Mouse (Mus musculus) embryo, embryonic 10 days (tissue): ENCODE measurements at regions not wholly inside any gene's neighbourhood (a gene's known extent, or its start where the extent isn't known, plus 50 kb on each side); places are given as distances from the start of the nearest gene placed in this dataset.

Source experiments
- DNase-seq: peaks from one replicate; pipeline ENCODE4 v3.0.0-alpha.2; 2015; ENCODE audit warnings: low spot score

GRCm38 (mm10) chr3:58315236-58315635 is 99.3 kb upstream of the Tsc22d2 start:
- no peak for DNase-seq

- DNase-seq = no peak
Measured at GRCm38 (mm10) chr3:58317240-58317639, 97.3 kb upstream of the Tsc22d2 start.

GRCm38 (mm10) chr3:58318756-58319155 is 95.8 kb upstream of the Tsc22d2 start:
- DNase-seq = no peak

GRCm38 (mm10) chr3:58319463-58319862 is 95.1 kb upstream of the Tsc22d2 start:
- no peak for DNase-seq

GRCm38 (mm10) chr3:58320812-58321211 is 93.7 kb upstream of the Tsc22d2 start:
- no peak for DNase-seq

- DNase-seq = no peak
Measured at GRCm38 (mm10) chr3:58322322-58322721, 92.2 kb upstream of the Tsc22d2 start.

- DNase-seq = no peak
Measured at GRCm38 (mm10) chr3:58327721-58328120, 86.8 kb upstream of the Tsc22d2 start.

- no peak for DNase-seq
Measured at GRCm38 (mm10) chr3:58330186-58330585, 84.3 kb upstream of the Tsc22d2 start.

GRCm38 (mm10) chr3:58333997-58334396 is 80.5 kb upstream of the Tsc22d2 start:
- DNase-seq = no peak

- DNase-seq = no peak
Measured at GRCm38 (mm10) chr3:58335277-58335676, 79.2 kb upstream of the Tsc22d2 start.

- peak; percentile 11 for DNase-seq
Measured at GRCm38 (mm10) chr3:58336135-58336534, 78.4 kb upstream of the Tsc22d2 start.

- DNase-seq = no peak
Measured at GRCm38 (mm10) chr3:58336590-58336989, 77.9 kb upstream of the Tsc22d2 start.

- no peak for DNase-seq
Measured at GRCm38 (mm10) chr3:58338976-58339375, 75.5 kb upstream of the Tsc22d2 start.

- DNase-seq = no peak
Measured at GRCm38 (mm10) chr3:58342096-58342495, 72.4 kb upstream of the Tsc22d2 start.

GRCm38 (mm10) chr3:58362563-58362962 is 52.0 kb upstream of the Tsc22d2 start:
- no peak for DNase-seq

- no peak for DNase-seq
Measured at GRCm38 (mm10) chr3:58364526-58364925, 50.0 kb upstream of the Tsc22d2 start.
